Mouse (Mus musculus) G1E (cell line): Measurements from ENCODE around the gene Mst1. TPM values are rescaled to one million over a fixed set of nuclear protein-coding genes. Genes with fewer than 3 reads are reported as not detected.

Source experiments
- ATAC-seq: 2 replicates; pipeline ENCODE4 v1.8.0; 2016; ENCODE audit warnings: mild to moderate bottlenecking; ENCODE audit not compliant: insufficient number of reproducible peaks, poor library complexity, low FRiP score, severe bottlenecking; ENCODE audit errors: extremely low read depth
- DNase-seq: peaks from one replicate; pipeline ENCODE4 v3.0.0; 2012; ENCODE audit warnings: low spot score
- H3K27me3 ChIP-seq: 2 replicates; pipeline ENCODE4 v1.6.1; 2012; ENCODE audit warnings: mild to moderate bottlenecking, low read length, inconsistent platforms; ENCODE audit not compliant: insufficient read depth
- H3K36me3 ChIP-seq: replicated peaks from 2 replicates; pipeline ENCODE3; 2012; ENCODE audit warnings: mild to moderate bottlenecking, inconsistent platforms
- H3K4me1 ChIP-seq: 2 replicates; pipeline ENCODE4 v1.6.1; 2012; ENCODE audit warnings: low read depth, low read length, inconsistent platforms, mixed read lengths; ENCODE audit not compliant: insufficient read depth
- H3K4me3 ChIP-seq: 2 replicates; pipeline ENCODE4 v1.5.1; 2012; ENCODE audit warnings: low read depth, mild to moderate bottlenecking, inconsistent platforms, low read length, moderate library complexity, mixed read lengths
- H3K9me3 ChIP-seq: replicated peaks from 2 replicates; pipeline ENCODE4 v1.6.1; 2012; ENCODE audit warnings: inconsistent platforms
- CTCF ChIP-seq: IDR thresholded peaks from 2 replicates; pipeline ENCODE4 v1.5.1; 2012; ENCODE audit warnings: low read depth, low read length, inconsistent platforms, mixed read lengths
- GATA1 ChIP-seq: IDR thresholded peaks from 2 replicates; pipeline ENCODE4 v1.6.1; 2012; ENCODE audit warnings: borderline replicate concordance, low read length, inconsistent platforms, mixed read lengths
- GATA2 ChIP-seq: IDR thresholded peaks from 2 replicates; pipeline ENCODE4 v1.6.1; 2012; ENCODE audit warnings: low read depth, low read length, inconsistent platforms, borderline replicate concordance
- POLR2AphosphoS5 ChIP-seq: IDR thresholded peaks from 2 replicates; pipeline ENCODE4 v1.6.1; 2012; ENCODE audit warnings: low read depth, low read length, inconsistent platforms; ENCODE audit not compliant: insufficient replicate concordance
- TAL1 ChIP-seq: conservative IDR thresholded peaks from 2 replicates; pipeline ENCODE4 v1.6.1; 2012; ENCODE audit warnings: low read depth, low read length, inconsistent platforms, mixed read lengths
- polyA plus RNA-seq: library from polyadenylated mRNA; stranded (reverse); fragments of >175 nt; gene quantifications from 2 replicates; pipeline ENCODE4 v1.2.3, GENCODE M21; 2012
- total RNA-seq, 2 experiments: library from RNA; stranded (forward) in 1 of 2; stranded (reverse) in 1 of 2; fragments of 200-1000 nt in 1 of 2; fragments of >200 nt in 1 of 2; fragmentation: Nextera tagmentation in 1 of 2; gene quantifications; 2 replicates each; pipeline ENCODE4 v1.2.3; 2014 to 2017

Gene Mst1
- total and polyA plus RNA-seq, 3 experiments: 8.4 to 17.9 (median 11.0) TPM

DNA sequence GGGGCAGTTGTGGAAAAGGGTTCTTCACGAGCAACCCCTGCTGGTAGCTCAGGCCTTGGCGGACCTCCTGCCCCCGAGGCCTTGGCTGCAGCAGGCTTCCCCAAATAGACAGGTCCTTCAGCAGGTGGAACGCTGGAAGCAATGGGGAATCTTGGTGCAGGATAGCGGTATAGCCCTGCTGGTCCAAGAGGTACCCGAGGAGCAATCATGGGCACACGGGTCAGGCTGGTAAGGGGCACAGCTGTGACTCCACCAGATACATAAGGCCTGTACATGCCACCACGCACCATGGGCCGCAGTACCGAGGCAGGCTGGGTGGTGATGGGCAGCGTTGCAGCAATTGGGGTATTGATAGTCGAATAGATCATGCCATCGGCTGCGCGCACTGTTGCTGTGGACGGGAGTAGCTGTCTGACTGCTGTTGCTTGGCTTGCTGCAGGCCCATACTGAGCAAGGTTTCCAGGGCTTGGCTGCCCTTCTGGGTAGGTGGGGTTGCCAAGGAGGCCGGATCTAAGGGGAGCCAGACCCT lies 31.4 kb downstream of the Mst1 start:
- H3K4me3 ChIP-seq: no peak overlapping the region
- H3K9me3 ChIP-seq: no peaks in the 10 kb centered on the region
- TF ChIP-seq TAL1: no peak
- no peak for TF ChIP-seq GATA1
- TF ChIP-seq POLR2AphosphoS5: no peak
- no peak for TF ChIP-seq GATA2
- TF ChIP-seq CTCF: no peak
- peaks cover 2% of the 10 kb centered on the region; the same call in 1 of the 2 replicates for H3K27me3 ChIP-seq
- DNase-seq: no peak
- H3K36me3 ChIP-seq: peaks cover 99% of the 10 kb centered on the region
- no peak for ATAC-seq
- H3K4me1 ChIP-seq: peaks cover 31% of the 10 kb centered on the region

DNA sequence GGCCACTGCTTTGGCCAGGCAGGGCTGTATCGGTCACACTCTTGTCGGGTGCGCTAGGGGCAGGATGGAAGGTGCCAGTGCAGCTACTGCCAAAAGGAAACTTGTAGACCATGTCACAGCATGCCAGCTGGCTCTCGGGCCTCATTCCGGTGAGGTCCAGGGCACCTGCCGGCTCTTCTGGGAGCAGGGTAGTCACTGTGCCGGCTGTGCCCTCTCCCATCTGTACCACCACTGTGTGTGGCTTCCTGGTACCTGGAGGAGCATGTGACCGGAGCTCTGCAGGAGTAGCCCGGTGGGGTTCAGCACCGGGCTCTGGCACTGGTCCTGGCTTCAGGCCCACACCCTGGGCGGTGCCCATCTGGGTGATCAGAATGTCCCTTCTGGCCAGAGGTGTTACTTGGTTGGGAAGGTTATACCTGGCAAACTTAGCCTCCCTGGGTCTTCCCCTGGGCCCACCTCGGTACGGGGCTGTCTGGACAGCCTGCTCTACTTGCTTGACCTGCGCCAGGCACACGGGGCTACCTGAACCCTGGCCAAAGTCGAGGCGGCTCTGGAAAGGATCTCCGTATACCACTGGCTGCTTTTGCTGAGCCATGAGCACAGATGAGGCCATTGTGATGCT lies 32.6 kb downstream of the Mst1 start:
- no peak for DNase-seq
- ATAC-seq: no peak
- TF ChIP-seq GATA2: no peak
- no peak for TF ChIP-seq TAL1
- no peak for TF ChIP-seq GATA1
- no peak for TF ChIP-seq CTCF
- TF ChIP-seq POLR2AphosphoS5: no peak
- peaks cover 94% of the 10 kb centered on the region for H3K36me3 ChIP-seq
- no peaks in the 10 kb centered on the region for H3K9me3 ChIP-seq
- H3K4me1 ChIP-seq: peaks cover 20% of the 10 kb centered on the region
- H3K4me3 ChIP-seq: no peak overlapping the region
- H3K27me3 ChIP-seq: peaks cover 2% of the 10 kb centered on the region; the same call in 1 of the 2 replicates

DNA sequence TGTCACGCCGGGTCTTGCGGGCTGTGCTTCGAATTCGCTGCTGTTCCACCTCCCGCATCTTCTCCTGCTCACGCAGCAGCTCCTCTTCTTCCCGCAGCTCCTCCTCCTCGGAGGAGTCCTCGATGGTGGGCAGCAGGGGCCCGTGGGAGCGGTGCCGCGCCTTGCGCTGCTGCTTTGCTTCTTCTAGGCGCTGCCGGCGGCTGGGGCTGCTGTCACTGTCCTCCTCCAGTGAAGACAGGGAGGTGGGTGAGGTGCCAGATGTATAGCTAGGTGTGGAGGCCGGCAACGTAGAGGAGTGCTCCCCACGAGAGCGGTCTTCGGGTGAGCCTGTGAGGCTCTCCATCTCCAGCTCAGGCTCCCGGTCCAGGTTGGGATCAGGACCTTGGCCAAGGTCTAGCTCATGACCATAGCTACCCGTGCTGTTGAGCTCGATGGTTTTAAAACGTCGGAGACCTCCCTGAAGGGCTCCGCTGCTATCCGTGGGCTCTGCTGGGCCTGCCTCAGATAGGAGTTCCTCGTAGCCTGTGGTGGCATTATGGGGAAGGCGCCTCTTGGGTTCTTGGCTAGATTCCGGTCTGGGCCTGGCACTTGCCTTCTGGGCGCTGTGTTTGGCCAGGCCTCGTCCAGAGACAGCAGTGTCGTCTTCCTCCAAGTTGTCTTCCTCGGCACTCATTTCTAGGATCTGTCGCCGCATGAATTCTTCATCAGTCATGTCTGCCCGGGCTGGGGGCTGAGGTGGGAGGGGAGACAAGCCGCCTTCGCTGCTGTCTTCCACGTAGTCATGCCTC lies 35.2 kb downstream of the Mst1 start:
- DNase-seq (no peak), ATAC-seq (no peak)
- peaks cover 68% of the 10 kb centered on the region for H3K36me3 ChIP-seq

DNA sequence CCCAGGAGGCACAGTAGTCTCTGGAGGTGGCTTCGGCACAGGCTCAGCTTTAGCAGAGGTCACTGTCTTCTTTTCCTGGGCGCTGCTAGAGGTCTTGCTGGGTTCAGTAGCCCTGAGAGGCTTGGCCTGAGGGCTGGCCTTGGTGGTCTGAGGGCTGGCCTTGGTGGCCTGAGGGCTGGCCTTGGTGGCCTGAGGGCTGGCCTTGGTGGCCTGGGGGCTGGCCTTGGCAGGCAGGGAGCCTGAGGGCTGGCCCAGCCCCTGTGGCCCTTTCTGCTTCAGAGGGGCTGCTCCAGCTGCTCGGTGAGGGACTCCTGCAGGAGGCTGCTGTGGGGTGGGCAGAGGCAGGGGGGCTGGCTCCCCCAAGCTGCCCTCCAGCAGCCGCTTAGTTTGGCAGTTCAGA lies 36.9 kb downstream of the Mst1 start:
- H3K27me3 ChIP-seq: peaks cover 10% of the 10 kb centered on the region
- no peak for TF ChIP-seq GATA2
- TF ChIP-seq GATA1: no peak
- no peak for TF ChIP-seq TAL1
- no peak for TF ChIP-seq POLR2AphosphoS5
- no peak for TF ChIP-seq CTCF
- ATAC-seq (no peak), DNase-seq (no peak)
- H3K4me3 ChIP-seq: no peak overlapping the region
- peaks cover 14% of the 10 kb centered on the region for H3K4me1 ChIP-seq
- H3K36me3 ChIP-seq: peaks cover 51% of the 10 kb centered on the region
- no peaks in the 10 kb centered on the region for H3K9me3 ChIP-seq

More for the DNA sequence above, 35.2 kb downstream of the Mst1 start:
- H3K4me1 ChIP-seq: peaks cover 14% of the 10 kb centered on the region
- H3K27me3 ChIP-seq: peaks cover 6% of the 10 kb centered on the region; the same call in 1 of the 2 replicates
- H3K4me3 ChIP-seq: no peak overlapping the region
- no peaks in the 10 kb centered on the region for H3K9me3 ChIP-seq
- no peak for TF ChIP-seq POLR2AphosphoS5

DNA sequence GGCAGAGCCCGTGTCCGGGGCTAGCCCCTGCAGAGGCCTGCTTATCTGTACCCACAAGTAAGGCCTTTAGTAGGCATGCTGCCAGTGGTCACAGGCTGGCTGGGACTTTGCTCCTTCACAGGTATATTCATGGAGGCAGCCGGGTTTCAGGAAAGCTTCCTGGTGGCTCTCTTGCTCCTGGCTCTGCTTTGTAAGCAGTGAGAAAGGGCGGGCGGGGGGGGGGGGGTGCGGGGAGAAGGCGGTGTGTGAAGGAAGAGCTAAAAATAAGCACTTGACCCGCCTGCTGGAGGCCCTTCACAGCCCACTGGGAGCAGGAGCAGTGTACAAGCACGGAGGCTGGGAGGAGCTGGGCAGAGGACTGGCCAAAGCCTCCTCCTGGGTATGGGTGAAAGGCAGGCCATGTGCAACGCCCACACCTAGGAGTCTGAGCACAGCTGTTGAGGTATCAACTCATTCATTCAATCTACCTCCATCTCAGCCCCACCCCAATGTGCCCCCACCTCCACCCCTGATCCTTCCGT lies 39.7 kb downstream of the Mst1 start:
- Histone ChIP-seq H3K36me3 (peaks cover 24% of the 10 kb centered on the region), H3K9me3 (no peaks in the 10 kb centered on the region), H3K27me3 (peaks cover 26% of the 10 kb centered on the region), H3K4me1 (peaks cover 14% of the 10 kb centered on the region), H3K4me3 (no peak overlapping the region)
- no peak for ATAC-seq
- TF ChIP-seq POLR2AphosphoS5: no peak
- TF ChIP-seq GATA2: no peak
- no peak for TF ChIP-seq TAL1
- no peak for TF ChIP-seq CTCF
- TF ChIP-seq GATA1: no peak
- DNase-seq: no peak

DNA sequence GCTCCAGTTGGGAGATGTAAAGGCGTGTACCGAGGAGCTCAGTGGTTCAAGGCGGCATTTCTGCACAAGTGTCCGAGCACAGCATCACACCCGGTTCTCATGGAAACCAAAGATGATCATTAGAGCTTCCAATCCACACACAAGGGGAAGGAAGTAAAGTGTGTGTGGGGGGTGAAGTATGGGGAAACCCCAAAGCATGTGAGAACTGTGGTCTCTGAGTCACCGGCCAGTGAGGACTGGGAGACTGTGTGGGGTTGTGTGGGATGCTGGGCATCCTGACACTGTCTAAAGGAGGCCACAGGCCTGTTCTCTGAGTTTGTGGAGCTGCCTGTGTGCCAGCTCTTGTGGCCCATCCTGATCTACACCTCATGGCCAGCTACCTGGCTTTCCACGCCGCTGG lies 40.4 kb downstream of the Mst1 start:
- ATAC-seq (no peak), DNase-seq (no peak)
- H3K4me3 ChIP-seq: no peak overlapping the region
- H3K9me3 ChIP-seq: no peaks in the 10 kb centered on the region
- H3K36me3 ChIP-seq: peaks cover 17% of the 10 kb centered on the region
- peaks cover 14% of the 10 kb centered on the region for H3K4me1 ChIP-seq
- TF ChIP-seq GATA1: no peak
- TF ChIP-seq GATA2: no peak
- TF ChIP-seq CTCF: no peak
- no peak for TF ChIP-seq POLR2AphosphoS5
- no peak for TF ChIP-seq TAL1
- H3K27me3 ChIP-seq: peaks cover 31% of the 10 kb centered on the region
